Mouse (Mus musculus): ENCODE data around the gene Mtx1. TPM values are rescaled to one million over a fixed set of nuclear protein-coding genes. Genes with fewer than 3 reads are reported as not detected.

The Mtx1 gene
- total RNA-seq, 2 experiments from 2014 or later, result 58.0 to 60.0 TPM

GRCm38 (mm10) chr3:89243609-89244008 is 16.7 kb upstream of the Mtx1 start:
- intact Hi-C loops (cut with DNase I), result no loop called here
- no peak for DNase-seq

GRCm38 (mm10) chr3:89242331-89242895 is 15.5 kb upstream of the Mtx1 start:
- intact Hi-C loops (cut with DNase I), result no loop called here
- DNase-seq, result peak in 1 of 2 experiments; percentile 67

GRCm38 (mm10) chr3:89238494-89238893 is 11.6 kb upstream of the Mtx1 start:
- intact Hi-C loops (cut with DNase I), result no loop called here
- no peak for DNase-seq

- intact Hi-C loops (cut with DNase I), result no loop called here
- no peak for DNase-seq
Observed at GRCm38 (mm10) chr3:89237682-89238081, 10.8 kb upstream of the Mtx1 start.

- intact Hi-C loops (cut with DNase I), result no loop called here
- DNase-seq, result no peak
Observed at GRCm38 (mm10) chr3:89236516-89236915, 9.6 kb upstream of the Mtx1 start.

- DNase-seq, result peak; percentile 22 to 24
- intact Hi-C loops (cut with DNase I), result no loop called here
Observed at GRCm38 (mm10) chr3:89233562-89234110, 6.7 kb upstream of the Mtx1 start.

- DNase-seq, result no peak
- intact Hi-C loops (cut with DNase I), result no loop called here
Observed at GRCm38 (mm10) chr3:89232614-89233013, 5.7 kb upstream of the Mtx1 start.

GRCm38 (mm10) chr3:89231772-89232275 is 4.9 kb upstream of the Mtx1 start:
- intact Hi-C loops (cut with DNase I), result no loop called here
- DNase-seq, result no peak

GRCm38 (mm10) chr3:89231345-89231744 is 4.5 kb upstream of the Mtx1 start:
- no peak for DNase-seq
- intact Hi-C loops (cut with DNase I), result no loop called here

GRCm38 (mm10) chr3:89230561-89230960 is 3.7 kb upstream of the Mtx1 start:
- DNase-seq, result no peak
- intact Hi-C loops (cut with DNase I), result no loop called here

GRCm38 (mm10) chr3:89229276-89229675 is 2.4 kb upstream of the Mtx1 start:
- intact Hi-C loops (cut with DNase I), result no loop called here
- no peak for DNase-seq

- intact Hi-C loops (cut with DNase I), result no loop called here
- no peak for DNase-seq
Observed at GRCm38 (mm10) chr3:89228836-89229235, 1.9 kb upstream of the Mtx1 start, which contains the start of gene Muc1. Gene Muc1, plus strand, starts transcription at chr3:89229057.

- intact Hi-C loops (cut with DNase I), result no loop called here
- peak; percentile 91 to 92 for DNase-seq
Observed at GRCm38 (mm10) chr3:89228180-89228549, 1.3 kb upstream of the Mtx1 start.

- intact Hi-C loops (cut with DNase I), result no loop called here
Observed at GRCm38 (mm10) chr3:89227307-89228179, 655 bp upstream of the Mtx1 start.

GRCm38 (mm10) chr3:89226361-89226760 is 527 bp downstream of the Mtx1 start:
- no peak for DNase-seq
- intact Hi-C loops (cut with DNase I), result no loop called here

More at GRCm38 (mm10) chr3:89227307-89228179, 655 bp upstream of the Mtx1 start:
- DNase-seq, result peak; percentile 75 to 77

- intact Hi-C loops (cut with DNase I), result no loop called here
Observed at GRCm38 (mm10) chr3:89225918-89226317, 970 bp downstream of the Mtx1 start.

GRCm38 (mm10) chr3:89225321-89225815 is 1.5 kb downstream of the Mtx1 start:
- DNase-seq, result no peak
- intact Hi-C loops (cut with DNase I), result no loop called here

More at GRCm38 (mm10) chr3:89225918-89226317, 970 bp downstream of the Mtx1 start:
- no peak for DNase-seq

GRCm38 (mm10) chr3:89224796-89225195 is 2.1 kb downstream of the Mtx1 start:
- intact Hi-C loops (cut with DNase I), result no loop called here
- DNase-seq, result no peak

GRCm38 (mm10) chr3:89221167-89221566 is 5.7 kb downstream of the Mtx1 start:
- intact Hi-C loops (cut with DNase I), result no loop called here
- DNase-seq, result no peak

GRCm38 (mm10) chr3:89219546-89219945 is 7.3 kb downstream of the Mtx1 start:
- intact Hi-C loops (cut with DNase I), result no loop called here
- no peak for DNase-seq

GRCm38 (mm10) chr3:89218271-89218670 is 8.6 kb downstream of the Mtx1 start:
- intact Hi-C loops (cut with DNase I), result no loop called here
- no peak for DNase-seq

Data from heart, postnatal 36 days (tissue).